Mouse (Mus musculus): ENCODE results near the gene Ube2z. TPM values are rescaled to one million over a fixed set of nuclear protein-coding genes. Genes with fewer than 3 reads are reported as not detected.

Gene Ube2z
- polyA plus RNA-seq, 1 experiment from 2014 or later, result 43.2 TPM

DNA sequence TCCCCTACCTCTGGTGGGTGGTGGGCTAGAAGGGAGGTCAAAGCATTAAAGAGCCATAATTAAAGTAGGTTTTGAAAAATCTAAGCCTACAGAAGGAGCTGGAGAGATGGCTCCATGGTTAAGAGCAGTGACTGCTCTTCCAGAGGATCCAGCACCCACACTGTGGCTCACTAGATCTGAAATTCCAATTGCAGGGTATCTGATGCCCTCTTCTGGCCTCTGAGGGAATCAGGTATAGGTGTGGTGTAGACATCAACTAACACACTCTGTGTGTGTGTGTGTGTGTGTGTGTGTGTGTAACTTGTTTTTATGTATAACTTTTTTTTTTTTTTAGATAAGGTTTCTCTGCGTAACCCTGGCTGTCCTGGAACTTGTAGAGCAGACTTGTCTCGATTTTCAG lies 25.9 kb upstream of the Ube2z start:
- Histone ChIP-seq H3K9me3 (ENCODE audit: low read depth, low read length) (no peaks in the 10 kb centered on the region), H3K9ac (no peak overlapping the region), H3K4me2 (no peak overlapping the region), H3K4me1 (ENCODE audit: insufficient read depth) (no peaks in the 10 kb centered on the region), H3K27ac (ENCODE audit: low read depth) (no peak overlapping the region), H3K27me3 (ENCODE audit: insufficient read depth, low read length) (no peaks in the 10 kb centered on the region), H3K4me3 (ENCODE audit: low read depth, low read length) (no peak overlapping the region), H3K36me3 (ENCODE audit: insufficient read depth) (no peaks in the 10 kb centered on the region)
- ATAC-seq (ENCODE audit: insufficient read depth) (no peak), DNase-seq (peak; percentile 49)
- peak; percentile 57 for TF ChIP-seq CTCF (IDR thresholded peaks at IDR 0.05; ENCODE audit: low read depth)
- WGBS, result 59% methylated on average over 2 of the region's 2 CpGs

DNA sequence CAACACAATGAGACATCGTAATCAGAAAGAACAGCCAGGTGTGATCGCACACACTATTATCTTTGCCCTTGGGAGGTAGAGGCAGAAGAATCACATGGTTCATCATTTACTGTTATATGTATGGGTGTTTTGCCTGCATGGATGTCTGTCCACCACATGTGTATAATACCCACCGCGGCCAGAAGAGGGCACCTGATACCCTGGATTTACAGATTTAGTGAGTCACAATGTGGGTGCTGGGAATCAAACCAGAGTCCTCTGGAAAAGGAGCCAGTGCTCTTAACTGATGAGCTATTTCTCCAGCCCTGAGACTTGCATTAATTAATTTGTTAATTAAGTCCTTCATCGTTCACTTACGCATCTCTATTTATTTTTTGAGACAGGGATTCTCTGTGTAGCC lies 22.8 kb upstream of the Ube2z start:
- H3K27ac ChIP-seq (ENCODE audit: low read depth), result no peak overlapping the region
- H3K4me1 ChIP-seq (ENCODE audit: insufficient read depth), result no peaks in the 10 kb centered on the region
- no peaks in the 10 kb centered on the region for H3K27me3 ChIP-seq (ENCODE audit: insufficient read depth, low read length)
- no peak overlapping the region for H3K4me2 ChIP-seq
- no peak for TF ChIP-seq CTCF (IDR thresholded peaks at IDR 0.05; ENCODE audit: low read depth)
- H3K4me3 ChIP-seq (ENCODE audit: low read depth, low read length), result no peak overlapping the region
- no peaks in the 10 kb centered on the region for H3K36me3 ChIP-seq (ENCODE audit: insufficient read depth)
- no peak for ATAC-seq (ENCODE audit: insufficient read depth)
- H3K9me3 ChIP-seq (ENCODE audit: low read depth, low read length), result no peaks in the 10 kb centered on the region
- H3K9ac ChIP-seq, result no peak overlapping the region
- DNase-seq, result no peak
- WGBS, result 83% methylated on average over 6 of the region's 6 CpGs

DNA sequence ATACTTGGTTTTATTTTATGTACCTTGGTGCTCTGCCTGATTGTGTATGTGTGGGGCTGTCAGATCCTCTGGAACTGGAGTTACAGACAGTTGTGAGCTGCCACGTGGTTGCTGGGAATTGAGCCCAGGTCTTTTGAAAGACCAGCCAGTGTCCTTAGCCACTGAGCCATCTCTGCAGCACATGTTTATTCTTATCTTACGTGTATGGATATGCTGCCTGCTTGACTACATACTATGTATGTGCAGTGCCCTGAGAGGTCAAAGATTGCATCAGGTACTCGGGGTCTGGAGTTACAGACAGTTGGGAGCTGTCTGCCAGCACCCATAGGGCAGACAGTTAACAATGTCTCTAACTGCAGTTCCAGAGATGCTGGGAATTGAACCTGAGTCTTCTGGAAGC lies 17.5 kb upstream of the Ube2z start:
- H3K4me1 ChIP-seq (ENCODE audit: insufficient read depth), result no peaks in the 10 kb centered on the region
- H3K9me3 ChIP-seq (ENCODE audit: low read depth, low read length), result no peaks in the 10 kb centered on the region
- no peak for TF ChIP-seq CTCF (IDR thresholded peaks at IDR 0.05; ENCODE audit: low read depth)
- no peak overlapping the region for H3K9ac ChIP-seq
- H3K27me3 ChIP-seq (ENCODE audit: insufficient read depth, low read length), result no peaks in the 10 kb centered on the region
- no peak overlapping the region for H3K4me2 ChIP-seq
- ATAC-seq (ENCODE audit: insufficient read depth) (no peak), DNase-seq (no peak)
- H3K4me3 ChIP-seq (ENCODE audit: low read depth, low read length), result no peak overlapping the region
- H3K27ac ChIP-seq (ENCODE audit: low read depth), result no peak overlapping the region
- H3K36me3 ChIP-seq (ENCODE audit: insufficient read depth), result no peaks in the 10 kb centered on the region
- WGBS, result 55% methylated on average over 3 of the region's 3 CpGs

DNA sequence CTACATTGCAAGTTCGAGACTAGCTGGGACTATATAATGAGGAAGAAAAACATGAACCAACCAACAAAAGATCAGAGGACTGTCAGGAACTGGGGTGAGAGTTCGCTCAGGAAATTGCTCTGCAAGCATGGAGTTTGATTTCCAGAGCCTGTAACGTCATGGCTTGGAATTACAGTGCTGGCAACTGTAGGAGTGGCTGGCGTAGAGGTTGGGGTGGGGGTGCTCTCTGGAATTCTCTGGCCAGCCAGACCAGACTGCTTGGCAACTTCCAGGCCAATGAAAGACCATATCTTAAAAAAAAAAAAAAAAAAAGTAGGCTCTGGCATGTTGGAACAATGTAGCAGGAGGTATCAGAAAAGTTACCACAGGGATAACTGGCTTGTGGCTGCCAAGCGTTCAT lies 15.5 kb upstream of the Ube2z start:
- no peaks in the 10 kb centered on the region for H3K9me3 ChIP-seq (ENCODE audit: low read depth, low read length)
- no peak overlapping the region for H3K9ac ChIP-seq
- no peak for DNase-seq
- no peak overlapping the region for H3K4me2 ChIP-seq
- H3K36me3 ChIP-seq (ENCODE audit: insufficient read depth), result no peaks in the 10 kb centered on the region
- no peak overlapping the region for H3K27ac ChIP-seq (ENCODE audit: low read depth)
- no peak for ATAC-seq (ENCODE audit: insufficient read depth)
- WGBS, result 80% methylated on average over 5 of the region's 5 CpGs
- no peaks in the 10 kb centered on the region for H3K4me1 ChIP-seq (ENCODE audit: insufficient read depth)
- TF ChIP-seq CTCF (IDR thresholded peaks at IDR 0.05; ENCODE audit: low read depth), result no peak
- no peak overlapping the region for H3K4me3 ChIP-seq (ENCODE audit: low read depth, low read length)
- no peaks in the 10 kb centered on the region for H3K27me3 ChIP-seq (ENCODE audit: insufficient read depth, low read length)

DNA sequence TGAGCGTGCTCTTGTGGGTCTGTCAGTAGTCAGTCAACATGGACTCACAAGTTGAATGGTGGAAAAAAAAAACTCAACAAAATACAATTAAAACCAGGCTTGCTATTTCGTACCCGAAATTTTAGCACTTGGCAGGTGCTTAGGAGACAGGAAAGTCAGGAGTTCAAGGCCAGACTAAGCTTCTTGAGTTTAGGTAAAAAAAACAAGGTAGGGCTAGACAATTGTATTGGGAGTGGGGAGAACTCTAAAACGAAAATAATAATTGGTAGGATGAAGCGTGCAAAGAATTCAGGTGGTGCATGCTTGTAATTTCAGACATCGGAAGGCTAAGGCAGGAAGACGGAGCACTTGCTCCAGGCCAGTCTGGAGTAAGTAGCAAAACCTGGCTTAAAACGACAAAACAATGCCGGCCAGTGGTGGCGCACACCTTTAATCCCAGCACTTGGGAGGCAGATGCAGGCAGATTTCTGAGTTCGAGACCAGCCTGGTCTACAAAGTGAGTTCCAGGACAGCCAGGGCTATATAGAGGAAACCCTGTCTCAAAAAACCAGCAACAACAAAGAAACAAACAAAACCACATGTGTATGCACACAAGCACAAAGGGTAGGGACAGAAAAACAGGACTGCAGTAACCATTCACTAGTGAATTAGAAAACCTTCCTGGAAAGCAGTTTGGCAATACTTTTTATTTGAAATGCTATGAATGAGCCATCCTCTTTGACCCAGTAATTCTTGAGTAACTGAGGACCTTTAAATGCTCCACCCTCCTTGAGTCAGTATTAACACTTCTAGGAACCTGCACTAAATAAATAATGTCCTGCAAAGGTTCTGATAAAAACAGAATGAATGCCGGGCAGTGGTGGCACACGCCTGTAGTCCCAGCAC lies 11.3 kb upstream of the Ube2z start:
- Histone ChIP-seq H3K4me2 (peak overlapping the region; percentile 59), H3K36me3 (ENCODE audit: insufficient read depth) (peaks cover 18% of the 10 kb centered on the region), H3K27ac (ENCODE audit: low read depth) (peak overlapping the region; percentile 54; the same call in 1 of the 2 replicates), H3K9me3 (ENCODE audit: low read depth, low read length) (no peaks in the 10 kb centered on the region), H3K4me3 (ENCODE audit: low read depth, low read length) (peak overlapping the region; percentile 30), H3K9ac (no peak overlapping the region; the same call in 1 of the 2 replicates), H3K4me1 (ENCODE audit: insufficient read depth) (peaks cover 4% of the 10 kb centered on the region; the same call in 1 of the 2 replicates), H3K27me3 (ENCODE audit: insufficient read depth, low read length) (no peaks in the 10 kb centered on the region)
- ATAC-seq (ENCODE audit: insufficient read depth) (no peak), DNase-seq (no peak)
- no peak for TF ChIP-seq CTCF (IDR thresholded peaks at IDR 0.05; ENCODE audit: low read depth)
- 59% methylated on average over 13 of the region's 13 CpGs for WGBS

DNA sequence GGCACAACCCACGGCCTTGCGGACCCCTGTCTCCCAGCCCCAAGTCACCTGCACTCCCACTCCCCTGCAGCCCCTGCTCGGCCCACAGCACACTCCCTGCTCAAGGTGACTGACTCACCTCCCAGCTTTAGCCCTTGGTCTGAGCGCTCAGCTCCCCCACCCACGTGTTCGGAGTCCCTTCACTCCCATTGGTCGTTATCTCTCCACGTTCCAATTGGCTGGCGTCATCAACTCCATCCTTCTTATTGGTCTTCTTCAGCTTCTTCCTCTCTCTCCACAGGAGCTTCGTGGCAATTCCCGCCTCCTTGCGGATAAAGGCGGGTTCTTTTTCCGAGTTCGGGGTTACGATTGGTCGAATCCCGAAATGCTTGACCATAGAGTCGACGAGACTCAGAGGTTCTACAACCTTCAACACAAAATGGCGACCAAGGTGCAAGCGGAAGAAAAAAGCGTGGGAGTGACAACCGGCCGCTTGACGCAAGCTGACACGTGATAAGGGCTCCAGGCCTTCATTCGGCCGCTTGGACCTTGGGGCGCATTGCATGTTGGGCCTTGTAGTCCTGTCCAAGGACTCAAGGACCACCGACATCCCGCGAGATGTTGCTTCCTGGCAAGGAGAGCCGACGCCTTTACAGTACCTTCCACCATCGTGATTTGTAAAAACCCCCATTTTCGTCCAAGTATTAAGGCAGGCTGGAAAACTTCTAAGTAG lies 10.5 kb upstream of the Ube2z start, which contains the start of gene Atp5g1:
Gene Atp5g1, minus strand, starts transcription at position 162 of the 712 bp plus-strand sequence.
- peak; percentile 22; the same call in 1 of the 2 replicates for TF ChIP-seq CTCF (IDR thresholded peaks at IDR 0.05; ENCODE audit: low read depth)
- no peaks in the 10 kb centered on the region for H3K27me3 ChIP-seq (ENCODE audit: insufficient read depth, low read length)
- no peaks in the 10 kb centered on the region for H3K9me3 ChIP-seq (ENCODE audit: low read depth, low read length)
- H3K36me3 ChIP-seq (ENCODE audit: insufficient read depth), result peaks cover 25% of the 10 kb centered on the region
- DNase-seq, result peak; percentile 99
- peak; percentile 97 for ATAC-seq (ENCODE audit: insufficient read depth)
- H3K4me1 ChIP-seq (ENCODE audit: insufficient read depth), result peaks cover 4% of the 10 kb centered on the region; the same call in 1 of the 2 replicates
- H3K4me3 ChIP-seq (ENCODE audit: low read depth, low read length), result peak within 1 kb of the TSS; percentile 86
- peak within 1 kb of the TSS; percentile 84 for H3K9ac ChIP-seq
- WGBS, result under 1% methylated on average over 37 of the region's 37 CpGs
- peak within 1 kb of the TSS; percentile 94 for H3K4me2 ChIP-seq
- peak within 1 kb of the TSS; percentile 78 for H3K27ac ChIP-seq (ENCODE audit: low read depth)

DNA sequence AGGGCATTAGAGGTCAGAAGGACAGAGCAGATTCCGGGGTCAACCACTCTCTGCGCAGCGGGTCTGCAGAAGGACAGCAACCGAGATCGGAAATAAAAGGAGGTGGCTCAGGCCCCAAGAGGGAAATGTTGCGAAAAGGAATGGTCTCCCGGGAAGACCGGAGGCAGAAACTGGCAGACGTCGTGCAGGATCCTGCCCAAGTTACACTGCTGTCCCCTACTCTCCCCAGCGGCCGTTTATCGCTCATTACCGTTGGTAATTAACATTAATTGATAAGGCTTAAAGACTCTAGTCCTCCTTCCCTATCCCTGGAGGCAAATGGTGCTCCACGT lies 10.0 kb upstream of the Ube2z start:
- under 1% methylated on average over 15 of the region's 15 CpGs for WGBS
- Histone ChIP-seq H3K4me2 (peak overlapping the region; percentile 94), H3K9ac (peak overlapping the region; percentile 84), H3K4me3 (ENCODE audit: low read depth, low read length) (peak overlapping the region; percentile 86), H3K9me3 (ENCODE audit: low read depth, low read length) (no peaks in the 10 kb centered on the region), H3K4me1 (ENCODE audit: insufficient read depth) (peaks cover 4% of the 10 kb centered on the region; the same call in 1 of the 2 replicates), H3K27ac (ENCODE audit: low read depth) (peak overlapping the region; percentile 78), H3K36me3 (ENCODE audit: insufficient read depth) (peaks cover 31% of the 10 kb centered on the region), H3K27me3 (ENCODE audit: insufficient read depth, low read length) (no peaks in the 10 kb centered on the region)
- TF ChIP-seq CTCF (IDR thresholded peaks at IDR 0.05; ENCODE audit: low read depth), result no peak
- ATAC-seq (ENCODE audit: insufficient read depth) (0 out of 2 replicates have a peak, but pooled peaks have one; percentile 0), DNase-seq (peak; percentile 21)

Data from lung, embryonic 14.5 days (tissue).